Mouse (Mus musculus) liver, embryonic 14.5 days (tissue): ENCODE measurements around the gene Wdr81.

Source experiments
- CTCF ChIP-seq: IDR thresholded peaks from 2 replicates; pipeline ENCODE4 v1.5.1; 2016; ENCODE audit warnings: antibody characterized with exemption, low read depth, control low read depth
- EP300 ChIP-seq: IDR thresholded peaks from 2 replicates; pipeline ENCODE4 v1.6.1; 2016; ENCODE audit warnings: antibody characterized with exemption, low read depth

- TF ChIP-seq CTCF (0 out of 2 replicates have a peak, but pooled peaks have one; percentile 11), EP300 (no peak)
Measured at GRCm38 (mm10) chr11:75462253-75462783, 7.8 kb upstream of the Wdr81 start.
